Comparison of ENCODE assay signal across 11 mouse cellular contexts in genomic region chr11:102469648-102470357, GRCm38 (mm10). TPM values are rescaled to one million over a fixed set of nuclear protein-coding genes. Genes with fewer than 3 reads are reported as not detected.
DNase-seq lines count a peak whose midpoint lies in the region; ATAC-seq and TF ChIP-seq lines count a peak whose summit lies in the region.
"Had no signal": no experiment of that assay in that cellular context is flagged by ENCODE, and none has a peak within 500 bp of the region (broad histone marks: within the 10 kb centered on the region; RNA-seq: fewer than 3 reads in every experiment).

Gene Itga2b, minus strand, starts transcription at chr11:102470122.

- H3K27me3 ChIP-seq in hindbrain, embryonic 10.5 days (ENCODE audit: insufficient read depth, poor library complexity, severe bottlenecking), result peaks cover 46% of the 10 kb centered on the region
- 0 out of 2 replicates have a peak, but pooled peaks cover 5% of the 10 kb centered on the region for H3K27me3 ChIP-seq in hindbrain, embryonic 11.5 days (ENCODE audit: control insufficient read depth, insufficient read depth, low read length)
- 0 out of 2 replicates have a peak, but pooled peaks cover 6% of the 10 kb centered on the region for H3K27me3 ChIP-seq in liver, embryonic 12.5 days (replicated peaks)
- H3K27me3 ChIP-seq in intestine, postnatal 0 days (replicated peaks; ENCODE audit: control insufficient read depth, insufficient read depth, low read length), result no peaks in the 10 kb centered on the region
- no peaks in the 10 kb centered on the region for H3K27me3 ChIP-seq in intestine, embryonic 15.5 days (replicated peaks)
- H3K27me3 ChIP-seq in midbrain, embryonic 15.5 days (replicated peaks), result no peaks in the 10 kb centered on the region

- H3K36me3 ChIP-seq in hindbrain, embryonic 10.5 days, result peaks cover 8% of the 10 kb centered on the region
- no peaks in the 10 kb centered on the region for H3K36me3 ChIP-seq in hindbrain, embryonic 11.5 days (ENCODE audit: control insufficient read depth, insufficient read depth, low read length)
- no peaks in the 10 kb centered on the region; the same call in 1 of the 2 replicates for H3K36me3 ChIP-seq in liver, embryonic 12.5 days
- H3K36me3 ChIP-seq in intestine, postnatal 0 days (ENCODE audit: control insufficient read depth, insufficient read depth), result no peaks in the 10 kb centered on the region
- H3K36me3 ChIP-seq in intestine, embryonic 15.5 days, result no peaks in the 10 kb centered on the region
- H3K36me3 ChIP-seq in midbrain, embryonic 15.5 days (replicated peaks), result no peaks in the 10 kb centered on the region; the same call in 1 of the 2 replicates

- 0 out of 2 replicates have a peak within 1 kb of the TSS, but pooled peaks have one; percentile 11 for H3K4me3 ChIP-seq in hindbrain, embryonic 10.5 days
- no peak within 1 kb of the TSS for H3K4me3 ChIP-seq in hindbrain, embryonic 11.5 days (ENCODE audit: low read depth, low read length)
- H3K4me3 ChIP-seq in liver, embryonic 12.5 days, result peak within 1 kb of the TSS; percentile 60
- no peak within 1 kb of the TSS for H3K4me3 ChIP-seq in intestine, postnatal 0 days (ENCODE audit: low read depth, low read length)
- H3K4me3 ChIP-seq in intestine, embryonic 15.5 days (replicated peaks), result no peak within 1 kb of the TSS
- H3K4me3 ChIP-seq in midbrain, embryonic 15.5 days, result no peak within 1 kb of the TSS
- H3K4me3 ChIP-seq: neural tube, embryonic 13.5 days had no signal

- ATAC-seq in hindbrain, embryonic 11.5 days (ENCODE audit: low FRiP score), result no peak
- peak; percentile 84 for ATAC-seq in liver, embryonic 12.5 days
- ATAC-seq in intestine, postnatal 0 days, result no peak
- ATAC-seq in intestine, embryonic 15.5 days, result no peak
- no peak for ATAC-seq in midbrain, embryonic 15.5 days (replicated peaks)

- peak within 1 kb of the TSS; percentile 50 for H3K27ac ChIP-seq in hindbrain, embryonic 10.5 days
- no peak within 1 kb of the TSS for H3K27ac ChIP-seq in hindbrain, embryonic 11.5 days (ENCODE audit: low read depth, low read length)
- H3K27ac ChIP-seq in liver, embryonic 12.5 days, result peak within 1 kb of the TSS; percentile 89
- no peak within 1 kb of the TSS for H3K27ac ChIP-seq in intestine, postnatal 0 days (ENCODE audit: low read depth, low read length)
- no peak within 1 kb of the TSS for H3K27ac ChIP-seq in intestine, embryonic 15.5 days
- H3K27ac ChIP-seq in midbrain, embryonic 15.5 days, result no peak within 1 kb of the TSS
- H3K27ac ChIP-seq: macrophage; neural tube, embryonic 13.5 days had no signal

- H3K4me2 ChIP-seq in hindbrain, embryonic 11.5 days (replicated peaks; ENCODE audit: low read depth, low read length), result no peak within 1 kb of the TSS
- peak within 1 kb of the TSS; percentile 97 for H3K4me2 ChIP-seq in liver, embryonic 12.5 days
- H3K4me2 ChIP-seq in intestine, postnatal 0 days (replicated peaks; ENCODE audit: low read depth), result no peak within 1 kb of the TSS
- H3K4me2 ChIP-seq in intestine, embryonic 15.5 days (replicated peaks), result no peak within 1 kb of the TSS
- H3K4me2 ChIP-seq in midbrain, embryonic 15.5 days, result no peak within 1 kb of the TSS
- H3K4me2 ChIP-seq: neural tube, embryonic 13.5 days had no signal

- TF ChIP-seq CTCF in intestine, postnatal 0 days (IDR thresholded peaks at IDR 0.05; ENCODE audit: low read depth), result no peak

- DNase-seq in hindbrain, embryonic 10.5 days (ENCODE audit: low spot score), result no peak
- no peak for DNase-seq in hindbrain, embryonic 11.5 days (ENCODE audit: low spot score)
- DNase-seq in 416B (ENCODE audit: low read depth), result peak; percentile 99
- DNase-seq in c-Kit-positive CD71-positive TER-119-negative erythroid progenitor cells, embryonic 14.5 days (ENCODE audit: low read depth), result peak; percentile 39
- DNase-seq: kidney, postnatal 36 days had no signal

- no peak within 1 kb of the TSS for H3K9ac ChIP-seq in hindbrain, embryonic 11.5 days (ENCODE audit: low read depth, low read length)
- H3K9ac ChIP-seq in liver, embryonic 12.5 days, result peak within 1 kb of the TSS; percentile 75
- no peak within 1 kb of the TSS for H3K9ac ChIP-seq in intestine, postnatal 0 days (ENCODE audit: low read depth, low read length)
- H3K9ac ChIP-seq in intestine, embryonic 15.5 days, result no peak within 1 kb of the TSS
- H3K9ac ChIP-seq in midbrain, embryonic 15.5 days, result no peak within 1 kb of the TSS
- H3K9ac ChIP-seq: neural tube, embryonic 13.5 days had no signal

- H3K9me3 ChIP-seq in hindbrain, embryonic 10.5 days, result no peaks in the 10 kb centered on the region
- H3K9me3 ChIP-seq in hindbrain, embryonic 11.5 days (ENCODE audit: control insufficient read depth, low read length), result no peaks in the 10 kb centered on the region
- no peaks in the 10 kb centered on the region for H3K9me3 ChIP-seq in liver, embryonic 12.5 days (replicated peaks)
- H3K9me3 ChIP-seq in intestine, postnatal 0 days (ENCODE audit: control insufficient read depth), result no peaks in the 10 kb centered on the region
- H3K9me3 ChIP-seq in intestine, embryonic 15.5 days, result no peaks in the 10 kb centered on the region
- no peaks in the 10 kb centered on the region for H3K9me3 ChIP-seq in midbrain, embryonic 15.5 days
- H3K9me3 ChIP-seq: neural tube, embryonic 13.5 days had no signal

- WGBS in hindbrain, embryonic 10.5 days, result 74% methylated on average over 11 of the region's 11 CpGs
- 68% methylated on average over 11 of the region's 11 CpGs for WGBS in hindbrain, embryonic 11.5 days
- 7% methylated on average over 11 of the region's 11 CpGs for WGBS in liver, embryonic 12.5 days (ENCODE audit: insufficient replicate concordance)
- WGBS in intestine, postnatal 0 days, result 66% methylated on average over 11 of the region's 11 CpGs
- WGBS in intestine, embryonic 15.5 days, result 64% methylated on average over 11 of the region's 11 CpGs
- 75% methylated on average over 11 of the region's 11 CpGs for WGBS in midbrain, embryonic 15.5 days

- H3K4me1 ChIP-seq in hindbrain, embryonic 10.5 days (replicated peaks), result peaks cover 32% of the 10 kb centered on the region
- peaks cover 4% of the 10 kb centered on the region for H3K4me1 ChIP-seq in hindbrain, embryonic 11.5 days (replicated peaks; ENCODE audit: control insufficient read depth, insufficient read depth, low read length)
- H3K4me1 ChIP-seq in liver, embryonic 12.5 days, result peaks cover 60% of the 10 kb centered on the region
- no peaks in the 10 kb centered on the region; the same call in 1 of the 2 replicates for H3K4me1 ChIP-seq in intestine, postnatal 0 days (replicated peaks; ENCODE audit: control insufficient read depth, insufficient read depth, low read length)
- peaks cover 18% of the 10 kb centered on the region for H3K4me1 ChIP-seq in intestine, embryonic 15.5 days (replicated peaks)
- peaks cover 21% of the 10 kb centered on the region for H3K4me1 ChIP-seq in midbrain, embryonic 15.5 days

RNA-seq across cellular contexts. Expression of gene Itga2b, which starts in this region (rescaled TPM):
- polyA plus RNA-seq in hindbrain, embryonic 10.5 days (2016; fragmentation: Nextera tagmentation; extraction: Ambion mirVana), result 5.6 and 8.3 TPM in 2 replicates
- polyA plus RNA-seq in hindbrain, embryonic 11.5 days (2014; fragmentation: Nextera tagmentation; extraction: Ambion mirVana), result 3.9 and 5.5 TPM in 2 replicates
- polyA plus RNA-seq in liver, embryonic 12.5 days (2016; fragmentation: Nextera tagmentation; extraction: Ambion mirVana), result 82.1 and 88.2 TPM in 2 replicates
- 2.5 and 2.6 TPM in 2 replicates for polyA plus RNA-seq in intestine, postnatal 0 days (2015; fragmentation: Nextera tagmentation; extraction: Ambion mirVana)
- 3.3 and 5.1 TPM in 2 replicates for polyA plus RNA-seq in intestine, embryonic 15.5 days (2015; fragmentation: Nextera tagmentation; extraction: Ambion mirVana)
- 9.0 TPM in 2 replicates for polyA plus RNA-seq in midbrain, embryonic 15.5 days (2015; fragmentation: Nextera tagmentation; extraction: Ambion mirVana)

Comparison
In these comparisons a context has a peak if more than half of its experiments do, and no peak if none do; other contexts are left out.
1. H3K27ac ChIP-seq: peak in hindbrain, embryonic 10.5 days (single experiment) and liver, embryonic 12.5 days (single experiment); none in hindbrain, embryonic 11.5 days (single experiment), intestine, postnatal 0 days (single experiment), intestine, embryonic 15.5 days (single experiment) and midbrain, embryonic 15.5 days (single experiment).
2. H3K4me3 ChIP-seq: peak in hindbrain, embryonic 10.5 days (single experiment) and liver, embryonic 12.5 days (single experiment); none in hindbrain, embryonic 11.5 days (single experiment), intestine, postnatal 0 days (single experiment), intestine, embryonic 15.5 days (single experiment) and midbrain, embryonic 15.5 days (single experiment).
3. DNase-seq: peak in 416B (single experiment) and c-Kit-positive CD71-positive TER-119-negative erythroid progenitor cells, embryonic 14.5 days (single experiment); none in hindbrain, embryonic 10.5 days (single experiment) and hindbrain, embryonic 11.5 days (single experiment).